Mouse (Mus musculus) heart, adult 2 months (tissue): ENCODE data around the gene Olfr1109.

Experiments used
- CTCF ChIP-seq: fragments of 200-600 bp; IDR thresholded peaks from 2 replicates; pipeline ENCODE4 v1.8.1; 2022; ENCODE audit warnings: antibody characterized with exemption, mild to moderate bottlenecking, moderate library complexity
- EP300 ChIP-seq: fragments of 200-500 bp; IDR thresholded peaks from 2 replicates; pipeline ENCODE4 v1.6.1; 2011; ENCODE audit warnings: low read depth, low read length, control low read depth; ENCODE audit not compliant: insufficient read depth
- POLR2A ChIP-seq: fragments of 200-500 bp; IDR thresholded peaks from 2 replicates; pipeline ENCODE4 v1.6.1; 2011; ENCODE audit warnings: mild to moderate bottlenecking, low read depth, low read length, control low read depth; ENCODE audit not compliant: insufficient read depth

GRCm38 (mm10) chr2:87095908-87096307 is at the start of gene Olfr1109:
- TF ChIP-seq EP300 (no peak), CTCF (no peak), POLR2A (no peak)
